Mouse (Mus musculus): Measurements from ENCODE around the gene Mxi1.

- TF ChIP-seq POLR2A (IDR thresholded peaks at IDR 0.05; ENCODE audit: insufficient read depth, low read length) (no peak), CTCF (IDR thresholded peaks at IDR 0.05; ENCODE audit: low read depth, low read length) (no peak)
Observed at GRCm38 (mm10) chr19:53262061-53262460, 48.3 kb upstream of the Mxi1 start.
